Mouse (Mus musculus) myocyte (in vitro differentiated cells): ENCODE measurements at regions not wholly inside any gene's neighbourhood (a gene's known extent, or its start where the extent isn't known, plus 50 kb on each side); places are given as distances from the start of the nearest gene placed in this dataset.

Experiments used
- CEBPB ChIP-seq: IDR thresholded peaks from 2 replicates; pipeline ENCODE4 v1.6.1; 2011; ENCODE audit warnings: mild to moderate bottlenecking, moderate library complexity; ENCODE audit not compliant: poor library complexity, insufficient read depth, severe bottlenecking
- E2F4 ChIP-seq: IDR thresholded peaks from one replicate; pipeline ENCODE4 v1.6.1; 2011; ENCODE audit warnings: mild to moderate bottlenecking, control low read depth, moderate library complexity; ENCODE audit not compliant: insufficient read depth
- MAX ChIP-seq: IDR thresholded peaks from one replicate; pipeline ENCODE4 v1.6.1; 2011; ENCODE audit warnings: low read depth, mild to moderate bottlenecking, control low read depth
- MYOD1 ChIP-seq, 3 experiments: IDR thresholded peaks; one replicate each; pipeline ENCODE4 v1.6.1; 2011; ENCODE audit warnings: control low read depth in 2 of 3, low read depth in 2 of 3, mild to moderate bottlenecking in 2 of 3, moderate library complexity in 1 of 3; ENCODE audit not compliant: insufficient read length in 2 of 3, control insufficient read depth in 1 of 3
- MYOG ChIP-seq, 3 experiments: IDR thresholded peaks; one replicate each; pipeline ENCODE4 v1.6.1; 2011; ENCODE audit warnings: control low read depth in 2 of 3, low read depth in 2 of 3, mild to moderate bottlenecking in 2 of 3; ENCODE audit not compliant: insufficient read length in 2 of 3, control insufficient read depth in 1 of 3, insufficient read depth in 1 of 3
- POLR2A ChIP-seq: IDR thresholded peaks from one replicate; pipeline ENCODE4 v1.6.1; 2011; ENCODE audit warnings: low read depth, mild to moderate bottlenecking, control low read depth, moderate library complexity; ENCODE audit not compliant: insufficient read length
- POLR2AphosphoS2 ChIP-seq: IDR thresholded peaks from one replicate; pipeline ENCODE4 v1.6.1; 2011; ENCODE audit warnings: low read depth, control low read depth; ENCODE audit not compliant: insufficient read length
- REST ChIP-seq: IDR thresholded peaks from one replicate; pipeline ENCODE4 v1.6.1; 2011; ENCODE audit warnings: mild to moderate bottlenecking, control low read depth, moderate library complexity; ENCODE audit not compliant: insufficient read depth, insufficient read length
- SRF ChIP-seq: IDR thresholded peaks from one replicate; pipeline ENCODE4 v1.6.1; 2011; ENCODE audit warnings: low read depth; ENCODE audit not compliant: control insufficient read depth, insufficient read length
- USF1 ChIP-seq: IDR thresholded peaks from one replicate; pipeline ENCODE4 v1.6.1; 2011; ENCODE audit warnings: low read depth, mild to moderate bottlenecking, control low read depth, moderate library complexity

GRCm38 (mm10) chr1:107714869-107715268 lies 125.1 kb downstream of the Serpinb8 start:
- TF ChIP-seq MYOD1 (IDR thresholded peaks at IDR 0.05; ENCODE audit: control insufficient read depth in 1 of 3, insufficient read length in 2 of 3, low read depth in 2 of 3) (no peak), E2F4 (no peak), POLR2A (no peak), MAX (no peak), SRF (no peak), REST (no peak), MYOG (IDR thresholded peaks at IDR 0.05; ENCODE audit: control insufficient read depth in 1 of 3, insufficient read depth in 1 of 3, insufficient read length in 2 of 3, low read depth in 2 of 3) (no peak), POLR2AphosphoS2 (no peak), USF1 (no peak), CEBPB (no peak)
